Mouse (Mus musculus): ENCODE measurements at regions not wholly inside any gene's neighbourhood (a gene's known extent, or its start where the extent isn't known, plus 50 kb on each side); places are given as distances from the start of the nearest gene placed in this dataset.

- H3K27me3 ChIP-seq (ENCODE audit: control insufficient read depth, insufficient read depth, low read length), result no peaks in the 10 kb centered on the region
- no peak for ATAC-seq (ENCODE audit: low FRiP score)
- H3K4me1 ChIP-seq (replicated peaks; ENCODE audit: control insufficient read depth, insufficient read depth, low read length), result no peaks in the 10 kb centered on the region
- no peak overlapping the region for H3K9ac ChIP-seq
- no peak overlapping the region for H3K27ac ChIP-seq
- no peak for DNase-seq (ENCODE audit: low spot score)
- WGBS, result 71% methylated on average over 12 of the region's 12 CpGs
- H3K4me2 ChIP-seq (replicated peaks), result no peak overlapping the region
- H3K9me3 ChIP-seq (ENCODE audit: control insufficient read depth, low read length), result no peaks in the 10 kb centered on the region
- H3K36me3 ChIP-seq (replicated peaks; ENCODE audit: control insufficient read depth, insufficient read depth), result no peaks in the 10 kb centered on the region
- no peak overlapping the region for H3K4me3 ChIP-seq (replicated peaks; ENCODE audit: low read length)
These were observed 134.9 kb upstream of the Ccnd2 start for GRCm38 (mm10) chr6:127286681-127287476.

- DNase-seq (ENCODE audit: low spot score), result no peak
- H3K9ac ChIP-seq, result no peak overlapping the region
- H3K27ac ChIP-seq, result no peak overlapping the region
- ATAC-seq (ENCODE audit: low FRiP score), result no peak
- H3K36me3 ChIP-seq (replicated peaks; ENCODE audit: control insufficient read depth, insufficient read depth), result no peaks in the 10 kb centered on the region
- 91% methylated on average over 3 of the region's 3 CpGs for WGBS
- H3K4me2 ChIP-seq (replicated peaks), result no peak overlapping the region
- no peaks in the 10 kb centered on the region for H3K4me1 ChIP-seq (replicated peaks; ENCODE audit: control insufficient read depth, insufficient read depth, low read length)
- H3K27me3 ChIP-seq (ENCODE audit: control insufficient read depth, insufficient read depth, low read length), result no peaks in the 10 kb centered on the region
- H3K4me3 ChIP-seq (replicated peaks; ENCODE audit: low read length), result no peak overlapping the region
- no peaks in the 10 kb centered on the region for H3K9me3 ChIP-seq (ENCODE audit: control insufficient read depth, low read length)
These were observed 137.0 kb upstream of the Ccnd2 start for GRCm38 (mm10) chr6:127288946-127289345.

- Histone ChIP-seq H3K27me3 (ENCODE audit: control insufficient read depth, insufficient read depth, low read length) (no peaks in the 10 kb centered on the region), H3K4me3 (replicated peaks; ENCODE audit: low read length) (no peak overlapping the region), H3K4me2 (replicated peaks) (no peak overlapping the region), H3K27ac (no peak overlapping the region), H3K9me3 (ENCODE audit: control insufficient read depth, low read length) (no peaks in the 10 kb centered on the region), H3K4me1 (replicated peaks; ENCODE audit: control insufficient read depth, insufficient read depth, low read length) (no peaks in the 10 kb centered on the region), H3K36me3 (replicated peaks; ENCODE audit: control insufficient read depth, insufficient read depth) (no peaks in the 10 kb centered on the region), H3K9ac (no peak overlapping the region)
- 64% methylated on average over 7 of the region's 7 CpGs for WGBS
- DNase-seq (ENCODE audit: low spot score) (no peak), ATAC-seq (ENCODE audit: low FRiP score) (no peak)
These were observed 139.9 kb upstream of the Ccnd2 start for GRCm38 (mm10) chr6:127291937-127292336.

- H3K27ac ChIP-seq, result no peak overlapping the region
- H3K9me3 ChIP-seq (ENCODE audit: control insufficient read depth, low read length), result no peaks in the 10 kb centered on the region
- WGBS, result 85% methylated on average over 2 of the region's 2 CpGs
These were observed 141.8 kb upstream of the Ccnd2 start for GRCm38 (mm10) chr6:127293829-127294228.

GRCm38 (mm10) chr6:127298105-127298504, 146.1 kb upstream of the Ccnd2 start:
- no peaks in the 10 kb centered on the region for H3K27me3 ChIP-seq (ENCODE audit: control insufficient read depth, insufficient read depth, low read length)
- ATAC-seq (ENCODE audit: low FRiP score), result no peak
- no peak for DNase-seq (ENCODE audit: low spot score)
- no peaks in the 10 kb centered on the region for H3K4me1 ChIP-seq (replicated peaks; ENCODE audit: control insufficient read depth, insufficient read depth, low read length)
- no peak overlapping the region for H3K27ac ChIP-seq
- no peaks in the 10 kb centered on the region for H3K9me3 ChIP-seq (ENCODE audit: control insufficient read depth, low read length)
- 55% methylated on average over 7 of the region's 7 CpGs for WGBS
- no peak overlapping the region for H3K9ac ChIP-seq
- no peaks in the 10 kb centered on the region for H3K36me3 ChIP-seq (replicated peaks; ENCODE audit: control insufficient read depth, insufficient read depth)
- H3K4me3 ChIP-seq (replicated peaks; ENCODE audit: low read length), result no peak overlapping the region
- no peak overlapping the region for H3K4me2 ChIP-seq (replicated peaks)

More at GRCm38 (mm10) chr6:127293829-127294228, 141.8 kb upstream of the Ccnd2 start:
- Histone ChIP-seq H3K4me3 (replicated peaks; ENCODE audit: low read length) (no peak overlapping the region), H3K27me3 (ENCODE audit: control insufficient read depth, insufficient read depth, low read length) (no peaks in the 10 kb centered on the region), H3K9ac (no peak overlapping the region), H3K4me1 (replicated peaks; ENCODE audit: control insufficient read depth, insufficient read depth, low read length) (no peaks in the 10 kb centered on the region), H3K36me3 (replicated peaks; ENCODE audit: control insufficient read depth, insufficient read depth) (no peaks in the 10 kb centered on the region), H3K4me2 (replicated peaks) (no peak overlapping the region)
- DNase-seq (ENCODE audit: low spot score), result no peak
- ATAC-seq (ENCODE audit: low FRiP score), result no peak

- Histone ChIP-seq H3K27me3 (ENCODE audit: control insufficient read depth, insufficient read depth, low read length) (no peaks in the 10 kb centered on the region), H3K4me3 (replicated peaks; ENCODE audit: low read length) (no peak overlapping the region), H3K27ac (no peak overlapping the region), H3K4me1 (replicated peaks; ENCODE audit: control insufficient read depth, insufficient read depth, low read length) (no peaks in the 10 kb centered on the region), H3K9ac (no peak overlapping the region), H3K9me3 (ENCODE audit: control insufficient read depth, low read length) (no peaks in the 10 kb centered on the region), H3K36me3 (replicated peaks; ENCODE audit: control insufficient read depth, insufficient read depth) (no peaks in the 10 kb centered on the region), H3K4me2 (replicated peaks) (no peak overlapping the region)
- WGBS, result 85% methylated on average over 9 of the region's 9 CpGs
- no peak for ATAC-seq (ENCODE audit: low FRiP score)
- no peak for DNase-seq (ENCODE audit: low spot score)
These were observed 135.2 kb upstream of the Parp11 start for GRCm38 (mm10) chr6:127311192-127312054.

GRCm38 (mm10) chr6:127317309-127317708, 129.3 kb upstream of the Parp11 start:
- Histone ChIP-seq H3K27me3 (ENCODE audit: control insufficient read depth, insufficient read depth, low read length) (no peaks in the 10 kb centered on the region), H3K4me3 (replicated peaks; ENCODE audit: low read length) (no peak overlapping the region), H3K9me3 (ENCODE audit: control insufficient read depth, low read length) (no peaks in the 10 kb centered on the region), H3K36me3 (replicated peaks; ENCODE audit: control insufficient read depth, insufficient read depth) (no peaks in the 10 kb centered on the region), H3K4me2 (replicated peaks) (no peak overlapping the region), H3K27ac (no peak overlapping the region), H3K9ac (no peak overlapping the region), H3K4me1 (replicated peaks; ENCODE audit: control insufficient read depth, insufficient read depth, low read length) (peaks cover 4% of the 10 kb centered on the region; the same call in 1 of the 2 replicates)
- ATAC-seq (ENCODE audit: low FRiP score) (no peak), DNase-seq (ENCODE audit: low spot score) (no peak)
- WGBS, result 36% methylated on average over 1 of the region's 1 CpGs

GRCm38 (mm10) chr6:127318746-127319582, 127.7 kb upstream of the Parp11 start:
- no peak overlapping the region for H3K4me3 ChIP-seq (replicated peaks; ENCODE audit: low read length)
- no peak overlapping the region for H3K4me2 ChIP-seq (replicated peaks)
- DNase-seq (ENCODE audit: low spot score), result no peak
- no peak overlapping the region for H3K27ac ChIP-seq
- no peak overlapping the region for H3K9ac ChIP-seq
- peaks cover 4% of the 10 kb centered on the region; the same call in 1 of the 2 replicates for H3K4me1 ChIP-seq (replicated peaks; ENCODE audit: control insufficient read depth, insufficient read depth, low read length)
- H3K9me3 ChIP-seq (ENCODE audit: control insufficient read depth, low read length), result no peaks in the 10 kb centered on the region
- ATAC-seq (ENCODE audit: low FRiP score), result no peak
- no peaks in the 10 kb centered on the region for H3K36me3 ChIP-seq (replicated peaks; ENCODE audit: control insufficient read depth, insufficient read depth)
- 35% methylated on average over 8 of the region's 8 CpGs for WGBS
- no peaks in the 10 kb centered on the region for H3K27me3 ChIP-seq (ENCODE audit: control insufficient read depth, insufficient read depth, low read length)

- ATAC-seq (ENCODE audit: low FRiP score) (no peak), DNase-seq (ENCODE audit: low spot score) (no peak)
- H3K4me1 ChIP-seq (replicated peaks; ENCODE audit: control insufficient read depth, insufficient read depth, low read length), result peaks cover 4% of the 10 kb centered on the region; the same call in 1 of the 2 replicates
- no peaks in the 10 kb centered on the region for H3K27me3 ChIP-seq (ENCODE audit: control insufficient read depth, insufficient read depth, low read length)
- no peak overlapping the region for H3K9ac ChIP-seq
- H3K4me2 ChIP-seq (replicated peaks), result no peak overlapping the region
- no peak overlapping the region for H3K27ac ChIP-seq
- 90% methylated on average over 4 of the region's 4 CpGs for WGBS
- H3K9me3 ChIP-seq (ENCODE audit: control insufficient read depth, low read length), result no peaks in the 10 kb centered on the region
- H3K4me3 ChIP-seq (replicated peaks; ENCODE audit: low read length), result no peak overlapping the region
- H3K36me3 ChIP-seq (replicated peaks; ENCODE audit: control insufficient read depth, insufficient read depth), result no peaks in the 10 kb centered on the region
These were observed 126.0 kb upstream of the Parp11 start for GRCm38 (mm10) chr6:127320600-127320999.

All from hindbrain, embryonic 14.5 days (tissue).